Comparison of ENCODE assay signal across 8 mouse cellular contexts in genomic region chr11:63264432-63265061, GRCm38 (mm10).
DNase-seq lines count a peak whose midpoint lies in the region; ATAC-seq lines count a peak whose summit lies in the region.

No protein-coding gene starts in this region.

- no peak overlapping the region for H3K4me2 ChIP-seq in embryonic facial prominence, embryonic 11.5 days (ENCODE audit: low read depth, low read length)
- 0 out of 2 replicates have a peak overlapping the region, but pooled peaks have one; percentile 20 for H3K4me2 ChIP-seq in limb, embryonic 12.5 days
- H3K4me2 ChIP-seq in stomach, embryonic 14.5 days (replicated peaks; ENCODE audit: low read depth, low read length) = peak overlapping the region; percentile 19; the same call in 1 of the 2 replicates

- 56% methylated on average over 9 of the region's 9 CpGs for WGBS in embryonic facial prominence, embryonic 11.5 days
- WGBS in limb, embryonic 12.5 days = 55% methylated on average over 9 of the region's 9 CpGs
- WGBS in stomach, embryonic 14.5 days = 39% methylated on average over 9 of the region's 9 CpGs

- H3K27ac ChIP-seq in embryonic facial prominence, embryonic 11.5 days (replicated peaks; ENCODE audit: low read depth, low read length) = no peak overlapping the region
- H3K27ac ChIP-seq in limb, embryonic 12.5 days = no peak overlapping the region
- no peak overlapping the region for H3K27ac ChIP-seq in stomach, embryonic 14.5 days (ENCODE audit: low read length)

- no peaks in the 10 kb centered on the region for H3K4me1 ChIP-seq in embryonic facial prominence, embryonic 11.5 days (ENCODE audit: control insufficient read depth, insufficient read depth, low read length)
- H3K4me1 ChIP-seq in limb, embryonic 12.5 days (replicated peaks) = 0 out of 2 replicates have a peak, but pooled peaks cover 3% of the 10 kb centered on the region
- H3K4me1 ChIP-seq in stomach, embryonic 14.5 days (ENCODE audit: control insufficient read depth, insufficient read depth, low read length) = no peaks in the 10 kb centered on the region

- H3K9me3 ChIP-seq in embryonic facial prominence, embryonic 11.5 days (replicated peaks; ENCODE audit: control insufficient read depth, low read length) = no peaks in the 10 kb centered on the region
- no peaks in the 10 kb centered on the region for H3K9me3 ChIP-seq in limb, embryonic 12.5 days
- no peaks in the 10 kb centered on the region for H3K9me3 ChIP-seq in stomach, embryonic 14.5 days (ENCODE audit: control insufficient read depth, low read depth, low read length)

- no peaks in the 10 kb centered on the region for H3K36me3 ChIP-seq in embryonic facial prominence, embryonic 11.5 days (replicated peaks; ENCODE audit: control insufficient read depth, insufficient read depth, low read depth, low read length)
- no peaks in the 10 kb centered on the region for H3K36me3 ChIP-seq in limb, embryonic 12.5 days
- no peaks in the 10 kb centered on the region for H3K36me3 ChIP-seq in stomach, embryonic 14.5 days (ENCODE audit: control insufficient read depth, insufficient read depth, low read length)

- H3K4me3 ChIP-seq in embryonic facial prominence, embryonic 11.5 days (ENCODE audit: low read depth, low read length) = no peak overlapping the region
- H3K4me3 ChIP-seq in limb, embryonic 12.5 days (replicated peaks) = no peak overlapping the region
- no peak overlapping the region for H3K4me3 ChIP-seq in stomach, embryonic 14.5 days (ENCODE audit: low read depth, low read length)

- H3K9ac ChIP-seq in embryonic facial prominence, embryonic 11.5 days (replicated peaks; ENCODE audit: low read length) = no peak overlapping the region
- H3K9ac ChIP-seq in limb, embryonic 12.5 days (replicated peaks) = no peak overlapping the region
- H3K9ac ChIP-seq in stomach, embryonic 14.5 days (replicated peaks; ENCODE audit: low read depth, low read length) = no peak overlapping the region

- ATAC-seq in embryonic facial prominence, embryonic 11.5 days (replicated peaks; ENCODE audit: insufficient number of reproducible peaks, low FRiP score, low TSS enrichment, low read depth) = no peak
- ATAC-seq in limb, embryonic 12.5 days (ENCODE audit: insufficient number of reproducible peaks, insufficient read depth, low FRiP score, low TSS enrichment, low read depth) = no peak
- ATAC-seq in stomach, embryonic 14.5 days (ENCODE audit: insufficient number of reproducible peaks, insufficient read depth, low FRiP score, low read depth) = no peak

- DNase-seq in kidney, adult 18-20 months = peak; percentile 22
- no peak for DNase-seq in kidney, adult 11 months
- DNase-seq in Muller cell, postnatal 12 days (ENCODE audit: inconsistent ontology term) = peak; percentile 59
- DNase-seq in embryonic facial prominence, embryonic 11.5 days (ENCODE audit: low spot score) = peak; percentile 57
- DNase-seq in T-cell, adult 2 months (ENCODE audit: low spot score) = no peak
- no peak for DNase-seq in left cerebral cortex, adult 18-20 months (ENCODE audit: low spot score in 2 of 2)

- H3K27me3 ChIP-seq in embryonic facial prominence, embryonic 11.5 days (ENCODE audit: control insufficient read depth, insufficient read depth, low read length) = no peaks in the 10 kb centered on the region
- peaks cover 7% of the 10 kb centered on the region; the same call in 1 of the 2 replicates for H3K27me3 ChIP-seq in limb, embryonic 12.5 days
- H3K27me3 ChIP-seq in stomach, embryonic 14.5 days (ENCODE audit: control insufficient read depth, insufficient read depth, low read length) = no peaks in the 10 kb centered on the region

Comparison
In these comparisons a context has a peak if more than half of its experiments do, and no peak if none do; other contexts are left out.
1. DNase-seq: peak in kidney, adult 18-20 months (single experiment), Muller cell, postnatal 12 days (single experiment) and embryonic facial prominence, embryonic 11.5 days (single experiment); none in kidney, adult 11 months (single experiment), T-cell, adult 2 months (single experiment) and left cerebral cortex, adult 18-20 months (0 of 2).